Mouse (Mus musculus) small intestine, adult 2 months (tissue): ENCODE measurements at regions not wholly inside any gene's neighbourhood (a gene's known extent, or its start where the extent isn't known, plus 50 kb on each side); places are given as distances from the start of the nearest gene placed in this dataset.
A peak's percentile ranks its signal among the peaks of the same experiment; 100 is the strongest.

Experiments used
- H3K27ac ChIP-seq: fragments of 200-500 bp; 2 replicates; pipeline ENCODE4 v1.5.1; 2012; ENCODE audit warnings: low read depth, low read length, control low read depth, inconsistent platforms; ENCODE audit not compliant: insufficient read depth
- H3K27me3 ChIP-seq: fragments of 200-500 bp; 2 replicates; pipeline ENCODE4 v1.6.1; 2012; ENCODE audit warnings: mild to moderate bottlenecking, moderate library complexity, low read length, inconsistent platforms; ENCODE audit not compliant: control insufficient read depth, insufficient read depth
- H3K36me3 ChIP-seq: fragments of 200-500 bp; 2 replicates; pipeline ENCODE4 v1.6.1; 2012; ENCODE audit warnings: mild to moderate bottlenecking, low read length, control low read depth, inconsistent platforms; ENCODE audit not compliant: control insufficient read depth, insufficient read depth
- H3K4me1 ChIP-seq: fragments of 200-500 bp; 2 replicates; pipeline ENCODE4 v1.6.1; 2012; ENCODE audit warnings: low read length, inconsistent platforms, mixed read lengths; ENCODE audit not compliant: control insufficient read depth, insufficient read depth, insufficient read length
- H3K4me3 ChIP-seq: fragments of 200-500 bp; 2 replicates; pipeline ENCODE4 v1.5.1; 2012; ENCODE audit warnings: low read depth, mild to moderate bottlenecking, control low read depth, inconsistent platforms, low read length, moderate library complexity
- CTCF ChIP-seq: fragments of 200-500 bp; IDR thresholded peaks from 2 replicates; pipeline ENCODE4 v1.5.1; 2012; ENCODE audit warnings: low read depth, mild to moderate bottlenecking, control low read depth, inconsistent platforms, low read length, moderate library complexity, mixed read lengths; ENCODE audit not compliant: insufficient replicate concordance, insufficient read length; ENCODE audit errors: extremely low read depth
- POLR2A ChIP-seq: fragments of 200-500 bp; IDR thresholded peaks from 2 replicates; pipeline ENCODE4 v1.6.1; 2012; ENCODE audit warnings: low read depth, mild to moderate bottlenecking, control low read depth, inconsistent platforms, low read length, moderate library complexity
- WGBS: fragments of 180-500 bp; shearing (Covaris S2); methylation state at CpG from one replicate; pipeline ENCODE4 v1.1.7; 2018; 5-methylcytosine and 5-hydroxymethylcytosine counted together

- H3K27me3 ChIP-seq, result no peaks in the 10 kb centered on the region
- 85% methylated on average over 2 of the region's 2 CpGs for WGBS
- H3K36me3 ChIP-seq, result no peaks in the 10 kb centered on the region
- no peak overlapping the region for H3K27ac ChIP-seq
- H3K4me1 ChIP-seq, result no peaks in the 10 kb centered on the region
- H3K4me3 ChIP-seq, result no peak overlapping the region
- TF ChIP-seq POLR2A, result no peak
- TF ChIP-seq CTCF, result no peak
Measured at GRCm38 (mm10) chr3:133874383-133874782, 329.4 kb upstream of the Tet2 start.

- TF ChIP-seq CTCF (peak; percentile 53; the same call in 1 of the 2 replicates), POLR2A (no peak)
- WGBS, result 9% methylated on average over 13 of the region's 13 CpGs
- no peak overlapping the region for H3K4me3 ChIP-seq
- H3K27ac ChIP-seq, result no peak overlapping the region
- no peaks in the 10 kb centered on the region for H3K27me3 ChIP-seq
- no peaks in the 10 kb centered on the region for H3K36me3 ChIP-seq
- no peaks in the 10 kb centered on the region for H3K4me1 ChIP-seq
Measured at GRCm38 (mm10) chr3:133876439-133877072, 331.6 kb upstream of the Tet2 start.

- H3K4me3 ChIP-seq, result no peak overlapping the region
- 27% methylated on average over 5 of the region's 5 CpGs for WGBS
- no peak overlapping the region for H3K27ac ChIP-seq
- no peaks in the 10 kb centered on the region for H3K36me3 ChIP-seq
- TF ChIP-seq POLR2A (no peak), CTCF (no peak)
- no peaks in the 10 kb centered on the region for H3K4me1 ChIP-seq
- no peaks in the 10 kb centered on the region for H3K27me3 ChIP-seq
Measured at GRCm38 (mm10) chr3:133877310-133877709, 332.4 kb upstream of the Tet2 start.

GRCm38 (mm10) chr3:133880626-133881025 lies 335.7 kb upstream of the Tet2 start:
- H3K36me3 ChIP-seq, result no peaks in the 10 kb centered on the region
- 18% methylated on average over 1 of the region's 1 CpGs for WGBS
- no peak overlapping the region for H3K27ac ChIP-seq
- no peaks in the 10 kb centered on the region for H3K27me3 ChIP-seq
- no peaks in the 10 kb centered on the region for H3K4me1 ChIP-seq
- no peak overlapping the region for H3K4me3 ChIP-seq
- TF ChIP-seq CTCF (no peak), POLR2A (no peak)

GRCm38 (mm10) chr3:133901931-133902330 lies 334.4 kb upstream of the Cxxc4 start:
- no peaks in the 10 kb centered on the region for H3K27me3 ChIP-seq
- TF ChIP-seq POLR2A (no peak), CTCF (no peak)
- 76% methylated on average over 3 of the region's 3 CpGs for WGBS
- no peak overlapping the region for H3K27ac ChIP-seq
- no peaks in the 10 kb centered on the region for H3K36me3 ChIP-seq
- H3K4me1 ChIP-seq, result no peaks in the 10 kb centered on the region
- H3K4me3 ChIP-seq, result no peak overlapping the region

- Histone ChIP-seq H3K27ac (no peak overlapping the region), H3K27me3 (no peaks in the 10 kb centered on the region)
- TF ChIP-seq POLR2A (no peak), CTCF (no peak)
Measured at GRCm38 (mm10) chr3:133922200-133922599, 314.1 kb upstream of the Cxxc4 start.

GRCm38 (mm10) chr3:133965322-133965721 lies 271.0 kb upstream of the Cxxc4 start:
- H3K4me3 ChIP-seq, result no peak overlapping the region
- no peak overlapping the region for H3K27ac ChIP-seq
- no peak for TF ChIP-seq POLR2A
- TF ChIP-seq CTCF, result no peak
- no peaks in the 10 kb centered on the region for H3K4me1 ChIP-seq
- H3K27me3 ChIP-seq, result no peaks in the 10 kb centered on the region
- 72% methylated on average over 2 of the region's 2 CpGs for WGBS
- no peaks in the 10 kb centered on the region for H3K36me3 ChIP-seq

More at GRCm38 (mm10) chr3:133922200-133922599, 314.1 kb upstream of the Cxxc4 start:
- Histone ChIP-seq H3K4me3 (no peak overlapping the region), H3K4me1 (no peaks in the 10 kb centered on the region), H3K36me3 (no peaks in the 10 kb centered on the region)

- Histone ChIP-seq H3K4me3 (no peak overlapping the region), H3K27ac (no peak overlapping the region), H3K4me1 (no peaks in the 10 kb centered on the region), H3K36me3 (no peaks in the 10 kb centered on the region), H3K27me3 (no peaks in the 10 kb centered on the region)
- 76% methylated on average over 6 of the region's 6 CpGs for WGBS
- TF ChIP-seq CTCF (no peak), POLR2A (no peak)
Measured at GRCm38 (mm10) chr3:133968176-133968575, 268.1 kb upstream of the Cxxc4 start.
